Mouse (Mus musculus) 3134 (cell line): Measurements from ENCODE around the gene Dusp22.

Source experiments
- DNase-seq: peaks from one replicate; pipeline ENCODE4 v3.0.0-alpha.2; 2011; ENCODE audit warnings: low spot score; ENCODE audit not compliant: insufficient read length; ENCODE audit errors: extremely low read depth

Gene Dusp22

DNA sequence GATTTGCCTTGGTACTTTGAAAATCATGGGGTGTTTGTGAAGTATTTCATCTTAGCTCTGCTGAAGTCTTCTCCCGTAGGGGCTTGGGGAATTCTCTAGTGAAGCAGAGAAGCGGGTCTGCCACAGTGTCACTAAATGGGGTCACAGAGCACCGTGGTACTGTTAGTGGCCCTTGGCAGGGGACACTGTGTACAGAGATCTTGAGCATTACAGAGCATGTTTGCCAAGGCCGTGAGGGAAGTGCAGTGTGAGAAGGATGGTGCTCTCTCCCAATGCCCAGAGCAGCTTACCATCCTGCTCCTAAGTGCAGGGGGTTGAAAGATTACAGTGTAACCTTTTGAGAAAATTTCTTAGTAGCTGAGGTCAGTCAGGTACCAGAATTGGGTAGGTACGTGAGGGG lies 8.5 kb downstream of the Dusp22 start:
- DNase-seq: no peak

DNA sequence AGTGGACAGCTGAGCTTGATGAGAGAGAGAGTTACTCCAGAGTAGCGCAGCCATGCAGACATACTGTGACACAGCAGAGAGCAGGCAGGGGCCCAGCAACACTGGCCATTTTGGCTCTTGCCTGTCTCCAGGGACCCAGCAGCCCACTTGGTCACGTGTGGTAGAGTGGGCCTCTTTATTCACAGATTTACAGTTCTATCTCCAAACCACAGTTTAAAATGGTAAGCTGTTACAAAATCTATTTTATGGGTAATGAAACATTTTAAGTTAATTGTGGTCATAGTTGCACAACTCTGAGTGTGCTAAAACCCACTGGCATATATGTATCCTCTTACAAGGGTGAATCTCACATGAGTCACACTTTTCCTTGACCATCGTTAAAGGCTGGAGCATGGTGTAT lies 9.5 kb downstream of the Dusp22 start:
- DNase-seq: no peak

DNA sequence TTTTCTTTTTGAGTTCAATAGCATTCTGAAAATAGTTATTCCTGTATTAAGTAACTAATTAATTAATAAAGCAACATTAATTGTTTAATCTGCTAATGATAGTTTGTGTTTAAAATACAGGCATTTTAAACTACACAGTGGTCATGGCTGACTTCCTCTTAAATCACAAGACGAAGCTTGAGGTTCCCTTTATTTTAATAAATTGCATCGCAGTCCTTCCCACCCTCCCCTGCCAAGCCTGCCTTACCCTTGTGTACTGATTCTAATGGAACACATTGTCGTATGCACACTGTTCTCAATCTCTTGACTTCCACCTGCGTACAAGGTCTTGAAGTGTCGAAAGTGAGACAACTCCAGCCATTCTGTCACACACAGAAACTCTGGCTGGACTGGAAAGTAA lies 14.1 kb downstream of the Dusp22 start:
- DNase-seq: no peak

DNA sequence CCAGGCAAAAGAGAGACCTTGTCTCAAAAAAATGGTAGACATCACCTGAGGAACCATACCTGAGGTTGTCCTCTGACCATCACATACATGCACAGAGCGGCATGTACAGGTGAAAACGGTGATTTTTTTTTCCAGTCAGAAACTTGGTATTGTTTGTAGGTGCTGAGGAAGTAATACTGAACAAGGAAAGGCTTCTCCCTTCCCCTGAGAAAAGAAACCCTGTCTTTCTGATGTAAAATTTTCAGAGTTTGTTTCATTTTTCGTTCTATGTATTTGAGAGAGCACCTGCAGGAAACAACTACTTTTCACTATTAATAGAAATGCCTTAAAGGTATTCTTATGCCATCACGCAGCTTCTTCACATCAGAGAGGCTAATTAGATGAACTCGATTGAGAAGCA lies 19.0 kb downstream of the Dusp22 start:
- no peak for DNase-seq

DNA sequence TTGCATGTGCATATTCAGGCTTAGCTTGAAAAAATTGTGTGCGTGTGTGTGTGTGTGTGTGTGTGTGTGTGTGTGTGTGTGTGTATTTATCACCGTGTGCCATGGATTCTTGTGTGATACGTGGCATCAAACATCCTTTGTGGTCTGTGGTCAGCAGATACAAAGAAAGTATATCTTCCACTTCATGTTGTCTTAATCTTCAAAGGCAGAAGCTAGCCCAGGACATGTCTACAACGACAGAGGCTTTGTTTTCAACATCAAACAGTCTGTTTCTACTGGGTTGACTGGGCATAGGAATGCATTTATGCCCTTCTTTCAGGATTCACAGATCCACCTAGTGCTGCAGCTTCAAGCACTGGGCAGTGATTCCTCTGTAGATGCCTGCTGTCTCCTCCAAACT lies 22.1 kb downstream of the Dusp22 start:
- DNase-seq: no peak

DNA sequence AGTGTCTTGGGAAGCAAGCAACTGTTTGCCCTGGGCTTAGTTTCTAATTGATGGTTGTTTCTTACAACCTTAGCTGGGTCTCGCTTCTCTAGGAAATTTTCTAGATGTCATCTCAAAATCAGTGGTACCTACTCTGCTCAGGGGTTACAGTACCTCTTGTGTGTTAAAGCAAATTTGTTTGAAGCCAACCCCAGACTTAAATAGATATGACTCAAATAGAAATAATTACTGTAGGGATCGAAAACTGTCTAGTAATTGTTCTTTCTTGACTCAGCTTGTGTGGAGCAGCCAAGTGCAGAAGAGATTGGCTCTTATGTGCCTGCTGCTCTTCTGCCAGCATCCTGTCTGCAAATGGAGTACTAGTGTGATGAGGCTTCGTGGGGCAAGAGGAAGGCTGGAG lies 22.5 kb downstream of the Dusp22 start:
- no peak for DNase-seq

DNA sequence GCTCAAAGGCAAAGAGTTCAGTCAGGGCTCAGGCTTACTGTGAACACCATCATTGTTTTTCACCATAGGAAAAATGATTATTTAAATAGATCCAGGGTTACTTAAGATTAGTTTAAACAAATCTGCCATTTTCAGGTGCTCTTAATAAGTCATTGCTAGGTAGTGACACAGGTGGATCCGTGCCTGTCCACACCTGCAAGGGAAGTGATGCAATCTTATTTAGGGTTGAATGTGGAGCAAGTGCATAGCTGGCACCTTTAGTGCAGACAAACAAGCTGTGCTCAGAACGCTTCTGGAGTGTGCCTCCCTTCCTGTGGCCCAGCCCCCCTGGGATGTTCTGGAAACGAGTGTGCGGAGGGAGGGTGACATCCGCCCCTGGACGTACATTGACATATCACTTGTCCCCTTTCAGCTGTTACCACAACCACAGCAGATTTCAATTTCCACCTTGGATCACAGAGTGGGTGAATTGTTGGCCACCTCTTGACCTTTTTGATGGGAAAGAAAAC lies 24.9 kb downstream of the Dusp22 start:
- DNase-seq: no peak

DNA sequence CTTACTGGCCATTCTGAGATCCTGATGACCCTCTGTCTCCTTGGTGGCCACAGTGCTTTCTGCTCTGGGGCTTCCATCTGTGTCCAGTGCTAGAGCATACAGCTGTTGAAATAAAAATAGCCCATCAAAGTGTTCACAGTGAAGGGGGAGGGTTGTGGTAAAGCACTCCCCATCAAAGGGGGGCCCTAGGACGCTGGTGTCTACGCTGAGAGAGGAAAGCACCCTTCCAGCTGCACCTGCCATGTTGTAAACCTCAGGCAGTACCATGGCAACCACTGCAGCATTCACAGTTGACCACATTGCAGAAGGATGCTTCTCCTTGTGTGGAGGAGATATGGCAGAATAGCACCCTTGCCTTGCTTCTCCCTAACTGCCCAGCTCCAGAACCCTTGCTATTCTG lies 26.2 kb downstream of the Dusp22 start:
- no peak for DNase-seq

DNA sequence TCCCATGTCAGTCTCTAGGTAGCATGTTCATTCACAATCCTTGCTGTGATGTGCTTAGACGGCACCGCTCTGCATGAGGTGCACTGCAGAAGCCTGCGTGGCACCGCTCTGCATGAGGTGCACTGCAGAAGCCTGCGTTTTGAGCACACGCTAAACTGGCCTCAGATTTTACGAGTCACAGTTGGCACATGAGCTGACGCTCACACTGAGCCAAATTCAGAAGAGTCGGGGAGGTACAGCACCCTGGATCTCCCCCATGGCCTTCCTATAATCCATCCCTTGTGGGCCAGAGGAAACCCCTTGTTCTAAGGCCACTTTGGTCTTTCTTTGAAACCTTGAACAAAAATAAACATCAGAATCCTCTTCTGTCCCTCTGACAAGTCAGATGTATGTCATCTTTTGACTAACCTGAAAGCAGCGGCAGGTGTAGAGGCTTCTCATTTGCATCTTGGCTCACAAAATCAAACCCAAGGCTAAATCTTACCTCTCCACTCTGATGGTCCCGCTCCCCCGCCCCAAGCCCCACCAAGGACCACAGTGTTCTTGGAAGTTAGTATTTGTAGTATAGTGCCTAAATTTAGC lies 28.3 kb downstream of the Dusp22 start:
- no peak for DNase-seq

DNA sequence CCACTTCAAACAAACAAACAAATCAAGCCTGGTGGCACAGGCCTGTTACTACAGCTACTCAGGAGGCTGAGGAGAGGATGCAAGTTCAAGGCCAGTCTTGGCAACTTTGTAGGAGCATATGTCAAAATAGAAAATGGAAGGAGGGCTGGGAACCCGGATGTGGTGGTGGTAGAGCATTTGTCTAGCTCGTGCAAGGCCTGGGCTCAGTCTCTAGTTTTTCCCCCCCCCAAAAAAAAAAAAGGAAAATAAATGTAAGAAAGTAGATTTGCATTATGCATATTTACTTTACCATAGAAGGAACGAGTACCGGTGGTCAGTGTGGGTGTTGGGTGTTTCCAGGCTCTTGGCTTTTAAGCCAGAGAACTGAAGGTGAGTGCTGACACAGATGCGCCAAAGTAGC lies 29.7 kb downstream of the Dusp22 start:
- no peak for DNase-seq

DNA sequence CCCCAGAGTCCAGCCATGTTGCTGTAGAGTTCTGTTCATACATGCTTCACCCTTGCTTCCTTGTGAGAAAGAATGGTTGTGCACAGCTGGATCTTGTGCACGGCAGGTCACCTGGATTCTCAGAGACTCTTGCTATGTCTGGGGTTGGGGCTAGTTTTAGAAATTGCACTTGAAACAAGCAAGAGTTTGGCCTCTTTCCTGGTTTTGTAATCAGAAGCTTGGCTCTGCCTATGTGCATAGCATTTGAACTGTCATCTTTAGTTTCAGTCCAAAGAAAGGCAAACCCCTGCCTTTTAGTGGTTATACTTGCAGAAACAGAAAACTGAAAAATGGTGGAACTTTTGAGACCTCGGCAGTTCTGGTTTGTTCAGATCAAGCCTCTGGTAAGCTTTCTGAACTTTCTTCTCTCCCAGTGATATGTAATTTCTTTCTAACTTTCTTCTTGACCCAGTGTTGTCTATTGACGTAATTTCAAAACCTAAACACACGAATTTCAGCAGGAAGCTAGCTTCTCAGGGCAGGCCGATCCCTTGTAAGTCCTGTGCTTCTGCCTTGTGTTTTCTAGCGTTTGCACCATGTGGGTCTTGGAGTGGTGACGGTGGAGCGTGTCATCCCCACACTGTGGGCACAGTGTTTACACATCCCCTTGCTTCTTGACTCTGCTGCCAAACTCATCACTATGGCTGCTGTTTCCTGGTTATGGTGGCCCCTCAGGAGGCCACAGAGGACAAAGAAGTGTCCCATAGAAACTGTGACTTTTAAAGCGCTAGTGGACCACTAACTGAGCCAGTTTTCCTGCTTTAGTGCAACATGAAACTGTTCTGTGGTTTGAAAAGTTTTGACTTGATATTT lies 31.9 kb downstream of the Dusp22 start:
- peak; percentile 13 for DNase-seq

DNA sequence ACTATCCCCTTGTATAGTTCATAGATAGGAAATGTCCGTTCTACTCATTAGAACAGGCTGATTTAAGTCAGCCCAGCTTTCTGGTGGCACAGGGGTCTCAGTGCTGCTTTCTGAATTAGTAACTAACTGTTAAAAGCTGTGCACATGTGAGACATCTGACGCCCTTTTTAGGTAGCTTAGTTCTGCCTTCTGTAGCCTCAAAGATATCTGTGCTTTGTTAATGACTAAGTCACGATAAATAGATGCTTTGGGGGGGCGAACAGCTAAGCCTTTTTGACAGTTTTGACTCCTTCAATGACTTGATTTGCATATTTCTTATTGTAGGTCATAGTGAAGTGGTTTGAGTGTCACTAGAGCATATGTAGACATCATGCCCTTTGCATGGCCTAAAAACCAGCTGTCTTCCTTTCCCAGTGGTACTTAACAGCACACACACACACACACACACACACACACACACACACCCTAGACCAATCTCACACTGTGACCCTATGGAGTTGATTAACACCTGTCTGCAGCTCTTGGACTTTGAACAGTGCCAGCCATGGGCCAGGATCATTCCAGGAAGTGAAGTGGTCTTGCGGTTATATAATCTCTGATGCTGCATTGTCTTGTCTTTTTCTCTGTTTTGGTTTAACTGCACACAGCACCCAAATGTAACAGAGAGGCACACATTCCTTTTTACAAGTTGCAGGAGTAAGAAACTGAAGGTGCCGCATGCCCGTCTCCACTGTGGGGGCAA lies 33.0 kb downstream of the Dusp22 start:
- no peak for DNase-seq

DNA sequence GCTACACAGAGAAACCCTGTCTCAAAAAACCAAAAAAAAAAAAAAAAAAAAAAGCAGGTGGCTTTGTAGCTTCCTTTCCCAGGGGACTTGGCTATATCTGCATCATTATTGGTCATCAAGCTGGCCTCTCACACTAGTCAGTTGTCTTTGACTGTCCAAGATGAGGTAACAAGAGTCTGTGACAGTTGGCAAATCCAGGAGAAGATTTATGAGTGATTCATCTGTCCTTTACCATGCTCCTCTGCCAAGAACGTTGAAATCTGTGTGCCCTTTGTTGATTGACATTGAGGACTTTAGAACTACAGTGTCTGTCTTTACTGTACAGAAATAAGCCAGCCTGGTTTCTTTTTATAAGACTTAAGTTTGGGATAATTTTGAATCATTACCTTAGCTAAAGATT lies 35.4 kb downstream of the Dusp22 start:
- no peak for DNase-seq

DNA sequence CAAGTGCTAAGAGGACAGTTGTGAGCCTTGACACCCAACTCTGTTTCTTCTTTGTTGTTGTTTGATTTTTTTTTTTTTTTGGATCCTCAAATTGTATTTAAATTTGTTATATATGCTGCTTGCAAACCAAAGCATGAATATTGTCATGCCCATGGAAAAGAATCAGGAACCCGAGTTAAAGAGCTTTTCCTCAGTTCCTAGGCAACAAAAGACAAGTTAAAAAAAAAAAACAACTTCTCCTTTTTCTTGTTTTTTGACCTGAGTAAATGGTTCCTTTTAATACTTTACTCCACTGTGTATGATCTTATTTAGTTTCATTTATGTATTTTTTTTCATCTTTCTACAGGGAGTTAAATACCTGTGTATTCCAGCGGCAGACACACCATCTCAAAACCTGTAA lies 36.1 kb downstream of the Dusp22 start:
- no peak for DNase-seq

DNA sequence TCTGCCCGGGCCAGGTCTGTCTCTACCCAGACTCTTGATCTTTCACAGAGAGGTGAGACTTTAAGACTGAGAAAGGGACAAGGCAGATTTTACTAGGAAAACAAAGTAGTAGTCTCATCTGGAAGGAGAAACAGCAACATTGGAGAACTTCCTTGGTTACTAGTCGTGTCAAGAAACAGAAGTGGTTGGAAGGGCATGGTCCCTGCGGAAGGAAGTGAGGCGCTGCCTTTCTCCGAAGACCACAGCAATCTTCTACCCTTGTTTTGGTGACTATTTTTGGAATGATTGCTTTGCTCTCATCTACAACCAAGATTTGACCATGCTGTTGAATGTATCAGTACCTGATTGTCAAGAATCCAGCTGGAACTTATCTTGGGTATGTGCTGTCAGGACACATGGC lies 38.1 kb downstream of the Dusp22 start:
- no peak for DNase-seq

DNA sequence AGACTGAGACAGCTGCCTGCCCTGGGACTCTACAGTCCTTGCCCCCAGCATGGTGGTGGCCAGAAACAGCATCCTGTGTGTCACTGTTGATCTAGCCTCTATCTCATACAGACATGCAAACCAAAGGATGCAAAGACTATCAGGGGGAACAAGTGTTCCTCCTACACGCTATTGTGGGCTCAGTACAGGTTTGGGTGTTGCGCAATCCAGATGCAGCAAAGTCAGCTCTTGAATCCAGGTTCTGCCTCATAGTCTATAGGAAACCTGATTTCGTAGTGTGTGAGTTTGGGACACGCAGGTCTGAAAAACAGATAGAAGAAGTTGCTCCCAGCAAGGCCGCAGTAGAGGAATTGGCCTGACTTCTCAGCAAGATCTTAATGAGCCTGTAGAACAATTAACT lies 42.9 kb downstream of the Dusp22 start:
- DNase-seq: no peak

DNA sequence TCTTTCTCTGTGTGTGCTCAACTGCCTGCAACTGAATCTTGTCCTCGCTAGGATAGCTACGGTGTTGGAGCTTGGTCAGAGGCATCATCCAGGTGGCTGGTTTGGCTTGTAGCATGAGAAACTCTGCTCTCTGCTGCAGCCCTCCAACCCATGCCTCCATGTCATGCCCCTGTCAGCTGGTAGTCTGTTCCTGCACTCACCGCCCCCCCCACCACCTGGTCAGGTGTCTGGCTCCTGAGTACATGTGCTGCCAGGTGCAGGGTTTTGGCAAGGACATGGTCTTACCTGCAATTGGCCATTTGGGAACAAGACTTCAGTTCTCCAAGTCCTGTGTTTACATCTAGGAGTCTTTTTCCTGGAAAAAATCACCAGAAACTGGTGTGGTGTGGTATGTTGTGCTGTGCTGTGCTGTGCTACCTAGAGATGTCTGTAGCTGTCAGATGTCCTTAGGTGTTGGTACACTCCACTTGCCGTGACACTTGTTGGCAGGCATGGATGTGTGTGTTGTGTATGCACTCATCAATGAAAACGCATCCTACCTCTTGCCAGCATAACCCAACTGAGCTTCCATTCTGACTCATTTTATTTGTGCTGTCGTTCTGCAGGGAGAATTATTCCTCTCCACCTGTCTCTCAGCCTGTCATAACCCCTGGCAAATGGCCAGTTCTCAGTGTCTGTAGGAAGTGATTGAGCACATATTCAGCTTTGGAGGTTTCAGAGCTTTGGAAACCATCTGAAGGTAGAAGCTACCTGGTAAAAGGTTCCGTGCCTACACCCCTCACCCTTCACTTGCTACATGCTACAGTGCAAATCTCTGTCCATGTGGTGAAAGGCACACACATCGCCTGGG lies 44.7 kb downstream of the Dusp22 start:
- no peak for DNase-seq

DNA sequence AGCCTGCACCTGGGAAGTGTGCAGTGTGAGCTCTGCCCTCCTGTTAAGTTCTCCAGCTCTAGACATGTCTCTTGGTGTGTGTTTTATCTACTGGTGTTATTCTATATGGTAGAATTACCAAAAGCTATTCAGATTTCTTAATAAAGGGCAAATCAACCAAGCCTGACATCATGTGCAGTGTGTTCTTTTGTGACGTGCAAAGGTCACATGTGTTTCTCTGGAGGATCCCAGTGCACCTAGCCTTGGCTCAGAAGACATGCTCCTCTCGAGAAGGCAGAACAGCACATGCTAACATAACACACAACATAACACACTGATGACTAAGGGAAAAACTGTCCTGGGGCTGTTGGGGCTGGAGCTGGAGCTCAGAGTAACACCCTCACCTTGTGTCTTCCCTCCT lies 51.3 kb downstream of the Dusp22 start:
- DNase-seq: no peak

DNA sequence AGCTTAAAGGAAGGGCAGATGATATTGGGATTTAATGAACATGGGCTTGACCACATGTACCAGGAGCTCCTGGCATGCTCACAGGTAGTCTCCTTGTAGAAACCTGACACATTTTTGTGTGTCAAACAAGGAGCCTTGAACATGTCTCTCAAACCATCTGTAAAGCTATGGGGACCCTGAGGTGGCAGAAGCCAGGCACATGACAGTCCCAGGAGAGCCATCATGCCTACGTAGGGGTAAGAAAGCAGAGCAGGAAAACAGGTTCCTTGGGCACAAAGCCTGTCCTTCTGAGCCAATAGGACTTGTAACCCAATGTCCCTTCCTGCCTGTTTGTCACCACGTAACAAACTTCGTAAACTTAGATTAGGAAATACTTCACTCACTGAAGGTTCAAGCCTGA lies 51.9 kb downstream of the Dusp22 start:
- no peak for DNase-seq

DNA sequence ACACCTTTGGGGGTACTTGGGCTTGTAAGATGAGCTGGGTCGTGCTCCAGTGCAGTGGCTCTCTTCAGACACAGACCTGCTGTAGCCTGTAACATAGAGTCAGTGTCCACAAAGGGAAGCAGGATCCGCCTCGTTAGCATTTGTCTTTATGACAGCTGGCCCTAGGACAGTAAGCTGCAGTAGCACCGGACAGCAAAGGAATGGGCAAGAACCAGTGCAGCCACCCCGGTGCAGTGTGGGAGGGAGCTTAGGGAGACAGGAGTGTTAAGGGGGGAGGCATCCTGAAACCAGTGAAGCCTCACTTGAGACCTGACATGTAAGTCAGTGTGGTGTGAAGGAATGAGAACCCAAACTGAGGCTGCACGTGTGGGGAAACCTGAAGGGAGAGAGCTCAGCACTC lies 52.5 kb downstream of the Dusp22 start:
- DNase-seq: no peak

DNA sequence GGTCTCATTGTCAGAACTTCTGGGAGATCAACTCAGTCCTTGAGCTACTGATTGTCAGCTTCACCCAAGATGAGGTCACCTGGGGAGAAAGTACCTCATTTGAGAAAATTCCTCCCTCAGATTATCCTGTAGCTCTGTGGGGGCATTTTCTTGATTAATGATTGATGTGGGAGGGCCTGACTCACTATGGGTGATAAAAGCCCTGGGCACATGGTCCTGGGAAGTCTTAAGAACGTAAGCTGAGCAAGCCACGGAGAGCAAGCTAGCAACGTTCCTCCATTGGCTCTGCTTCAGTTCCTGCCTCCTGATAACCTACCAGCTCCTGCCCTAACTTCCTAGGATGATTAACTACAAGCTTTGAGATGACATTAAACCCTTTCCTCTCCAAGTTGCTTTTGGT lies 53.8 kb downstream of the Dusp22 start:
- DNase-seq: no peak
